Mouse (Mus musculus) fat pad, adult 2 months (tissue): ENCODE measurements around the gene Ephb6.

ENCODE experiments used
- DNase-seq: peaks from one replicate; pipeline ENCODE4 v3.0.0-alpha.2; 2011; ENCODE audit warnings: low read depth, low spot score; ENCODE audit errors: extremely low read depth

Ephb6 gene

DNA sequence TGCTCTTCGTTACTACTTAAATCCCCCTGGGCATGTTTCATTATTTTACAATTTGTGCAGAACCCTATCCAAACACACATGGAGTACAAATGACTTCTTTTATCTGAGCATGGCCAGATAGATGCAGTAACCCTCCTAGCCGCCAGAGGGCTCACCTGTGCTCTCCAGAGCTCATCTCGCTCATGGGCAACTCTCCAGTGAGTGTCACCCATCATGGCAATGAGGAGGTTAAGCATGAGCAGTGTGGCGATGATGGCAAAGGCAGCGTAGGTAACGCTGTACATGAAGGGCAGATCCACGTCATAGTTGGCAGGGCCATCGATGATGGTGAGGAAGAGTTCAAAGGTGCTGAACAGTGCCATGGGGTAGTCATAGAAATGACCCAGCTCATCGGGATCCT lies 17.4 kb downstream of the Ephb6 start:
- no peak for DNase-seq

DNA sequence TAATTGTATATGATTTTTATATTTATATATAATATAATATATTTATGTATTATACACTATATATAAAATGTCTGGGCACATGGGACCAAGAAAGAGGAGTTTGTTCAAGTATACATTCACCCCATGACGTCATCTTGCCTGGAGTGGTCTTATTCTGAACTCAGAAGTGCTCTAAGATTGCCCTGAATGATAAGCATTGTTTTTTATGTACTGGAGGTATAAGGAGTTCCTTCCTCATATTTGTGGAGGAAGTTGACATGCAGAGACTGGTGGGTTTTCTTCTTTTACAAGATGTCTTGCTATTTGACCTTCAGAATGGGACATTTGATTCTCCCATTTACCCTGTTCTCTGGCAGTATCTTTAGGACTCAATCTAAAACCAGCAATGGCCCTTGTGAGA lies 22.9 kb downstream of the Ephb6 start:
- DNase-seq = no peak

DNA sequence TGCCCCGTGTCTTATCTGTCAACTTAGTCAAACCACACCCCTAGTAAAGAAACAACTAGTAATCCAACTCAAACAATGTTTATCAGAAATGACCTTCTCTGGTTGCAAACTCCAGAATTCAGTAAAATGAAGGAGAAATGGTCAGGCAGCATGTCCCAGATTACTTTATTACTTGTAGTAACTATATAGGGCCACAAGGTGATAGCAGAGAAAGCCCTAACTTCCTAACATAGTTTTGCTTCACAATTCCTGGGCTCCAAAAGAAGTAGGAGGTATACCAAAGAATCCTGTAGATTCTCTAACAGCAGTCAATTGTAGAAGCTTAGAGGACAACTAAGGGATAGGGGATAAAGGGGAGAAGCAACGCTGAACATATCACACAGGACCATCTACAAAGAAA lies 25.5 kb downstream of the Ephb6 start:
- DNase-seq = no peak

DNA sequence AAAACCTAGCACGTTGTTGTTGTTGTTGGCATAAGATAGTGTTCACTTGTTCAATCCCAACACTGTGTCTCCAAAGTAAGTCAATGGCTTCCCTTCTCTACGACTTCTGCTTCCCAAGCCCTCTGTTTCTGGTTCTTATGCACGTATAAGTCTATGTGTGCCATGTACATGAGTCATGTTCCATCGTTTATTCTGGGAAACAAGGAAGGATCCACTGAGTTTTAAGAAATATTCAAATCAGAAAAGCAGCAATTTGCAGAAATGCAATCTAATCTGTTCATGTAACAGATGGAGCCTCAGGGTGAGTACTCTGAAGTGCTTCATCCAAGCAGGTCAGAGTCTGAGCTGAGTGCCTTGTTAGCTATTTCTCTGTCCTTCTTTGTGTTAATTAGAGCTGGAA lies 26.3 kb downstream of the Ephb6 start:
- DNase-seq = no peak

DNA sequence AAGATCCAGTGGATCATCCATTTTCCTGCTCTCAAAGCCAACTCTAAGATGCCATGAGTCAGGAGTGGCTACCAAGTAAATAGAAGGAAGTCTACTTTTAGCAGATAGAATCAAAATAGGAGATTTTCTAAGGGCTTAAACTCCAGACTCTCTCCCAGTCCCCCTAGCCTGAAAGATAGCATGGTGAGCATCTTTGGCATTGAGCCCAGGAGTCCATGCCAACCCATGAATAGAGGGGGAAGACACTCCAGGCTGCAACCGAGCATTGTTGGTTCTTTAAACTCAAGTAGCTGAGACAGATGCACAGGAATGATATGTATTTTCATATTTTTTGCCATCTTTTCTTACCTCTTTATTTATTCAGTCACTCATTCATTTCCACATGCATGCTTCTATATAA lies 29.9 kb downstream of the Ephb6 start:
- DNase-seq = no peak

DNA sequence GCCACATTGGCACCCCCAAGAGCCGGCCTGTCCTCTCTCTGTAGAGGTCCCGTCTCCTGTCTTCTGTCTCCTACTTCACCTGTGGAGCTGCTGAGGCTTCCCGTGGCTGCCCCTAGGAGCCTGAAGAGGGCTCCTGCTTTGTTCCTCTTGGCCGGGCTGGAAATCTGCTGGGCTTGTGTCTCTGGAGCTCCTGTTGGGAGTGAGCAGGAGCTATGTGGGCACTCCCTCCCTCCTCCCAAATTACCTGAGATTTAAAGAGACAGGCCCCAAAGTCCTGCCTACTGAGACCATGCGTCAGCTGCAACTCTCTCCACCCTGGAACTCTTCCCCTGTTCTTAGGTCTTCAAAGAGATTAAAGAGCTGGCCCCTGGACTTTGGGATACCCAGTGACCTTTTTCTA lies 30.9 kb downstream of the Ephb6 start, which contains the start of gene Trpv6:
Gene Trpv6, minus strand, starts transcription at position 228 of the 400 bp plus-strand sequence.
- DNase-seq = no peak

DNA sequence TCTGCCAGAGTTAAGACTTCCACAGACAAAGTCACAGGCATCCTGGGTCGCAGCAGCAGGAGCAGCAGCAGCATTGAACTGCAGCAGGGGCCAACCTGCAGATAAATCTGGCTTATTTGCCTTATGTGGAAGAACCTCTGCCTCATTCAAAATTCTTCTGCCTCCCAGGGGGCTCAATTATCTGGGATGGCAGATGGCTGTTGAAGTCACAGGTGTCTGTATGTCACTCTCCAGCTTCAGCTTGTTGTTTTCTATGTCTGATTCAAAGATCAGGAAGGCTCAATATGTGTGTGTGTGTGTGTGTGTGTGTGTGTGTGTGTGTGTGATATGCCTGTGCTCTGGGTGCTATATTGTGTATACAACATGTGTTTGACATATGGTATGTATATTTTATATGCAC lies 32.1 kb downstream of the Ephb6 start:
- DNase-seq = no peak

DNA sequence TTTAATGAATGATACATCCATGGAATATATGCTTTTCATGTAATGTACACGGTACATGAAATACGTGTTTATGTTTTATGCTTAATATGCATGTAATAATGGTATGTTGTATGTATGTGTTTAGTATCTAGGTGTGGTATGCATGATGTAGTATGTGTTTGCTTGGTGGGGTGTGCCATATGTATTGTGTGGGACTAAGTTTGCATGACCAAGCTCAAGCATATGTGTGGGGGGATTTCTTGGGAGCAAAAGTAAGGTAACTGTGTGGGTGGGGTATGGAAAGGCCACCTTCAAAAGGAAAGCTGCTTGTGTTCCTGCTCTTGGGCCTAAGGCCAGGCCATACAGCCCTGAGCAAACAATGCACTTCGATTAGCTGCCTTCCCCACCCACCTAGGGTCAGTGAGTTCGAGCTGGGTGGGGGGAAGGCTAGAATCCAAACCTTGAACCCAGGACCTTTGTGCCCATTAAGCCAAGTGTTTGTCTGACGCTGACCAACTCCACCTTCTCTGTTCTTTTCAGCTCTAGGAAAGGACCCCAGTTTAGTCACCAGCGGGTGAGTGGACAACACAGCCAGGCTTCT lies 32.7 kb downstream of the Ephb6 start:
- DNase-seq = no peak

DNA sequence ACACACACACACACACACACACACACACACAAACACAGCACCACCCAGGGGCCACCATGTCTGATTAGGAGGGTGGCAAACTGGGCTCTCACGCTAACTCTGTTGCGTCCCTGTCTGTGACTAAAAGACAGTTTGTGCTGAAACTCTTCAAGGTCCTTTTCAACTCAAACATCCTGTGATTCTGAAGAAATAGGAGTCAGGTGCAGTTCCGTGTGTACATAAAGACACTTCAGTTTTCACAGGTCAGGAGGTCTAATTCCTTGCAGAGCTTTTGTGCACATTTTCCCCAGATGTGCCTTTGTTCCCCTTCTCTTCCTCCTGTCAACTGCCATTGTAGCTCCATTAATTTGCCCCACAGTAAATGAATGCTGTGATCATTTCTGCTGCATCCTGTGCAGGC lies 35.2 kb downstream of the Ephb6 start:
- no peak for DNase-seq

DNA sequence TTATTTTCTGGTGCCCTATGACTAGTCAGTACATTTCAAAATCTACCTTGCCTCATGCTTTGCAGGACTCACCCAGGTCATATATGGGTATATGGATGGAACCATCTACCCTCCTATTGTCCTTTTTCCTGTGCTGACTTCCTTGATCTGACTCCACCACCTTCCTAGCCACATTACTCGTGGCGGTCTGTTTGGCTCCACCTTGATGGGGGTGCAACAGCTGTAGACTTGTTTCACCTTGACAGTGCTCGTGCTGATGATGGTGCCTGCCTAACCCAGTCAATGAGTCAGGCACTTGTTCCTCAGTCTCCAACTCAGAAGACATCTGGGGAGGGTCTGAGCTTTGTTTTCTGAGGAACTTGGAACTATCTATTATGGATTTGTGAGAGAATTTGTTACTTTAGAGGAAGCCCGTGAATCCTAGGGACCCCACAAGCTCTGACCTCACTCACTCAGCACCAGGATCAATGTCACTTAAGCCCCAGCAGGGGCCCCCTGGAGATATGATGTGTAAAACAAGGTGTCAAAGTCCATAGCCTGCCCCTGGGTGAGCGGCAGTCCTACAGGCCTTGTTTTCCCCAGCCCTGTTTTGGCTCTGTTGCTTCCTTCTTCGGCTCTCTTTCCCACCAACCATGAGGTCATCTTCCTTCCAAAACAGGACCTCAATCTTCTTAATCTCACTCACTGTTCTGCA lies 36.0 kb downstream of the Ephb6 start:
- no peak for DNase-seq

DNA sequence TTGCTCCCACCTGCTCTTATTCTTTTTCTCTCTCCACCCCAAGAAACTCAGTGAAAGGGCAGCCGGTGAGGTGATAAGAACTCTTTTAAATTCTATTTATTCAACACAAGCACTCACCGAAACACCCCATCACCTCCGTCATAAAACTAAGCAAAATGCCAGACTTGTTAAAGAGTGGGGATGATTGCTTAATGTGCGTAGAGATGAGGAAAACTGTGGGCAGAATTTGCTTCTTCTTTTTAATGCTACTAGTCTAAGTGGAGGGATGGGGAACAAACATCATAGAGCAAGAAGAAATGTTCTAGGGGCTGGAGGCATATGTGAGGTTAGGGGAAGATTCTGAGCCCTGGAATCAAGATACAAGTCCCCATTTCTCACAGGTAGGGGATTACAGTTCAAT lies 37.5 kb downstream of the Ephb6 start:
- DNase-seq = no peak

DNA sequence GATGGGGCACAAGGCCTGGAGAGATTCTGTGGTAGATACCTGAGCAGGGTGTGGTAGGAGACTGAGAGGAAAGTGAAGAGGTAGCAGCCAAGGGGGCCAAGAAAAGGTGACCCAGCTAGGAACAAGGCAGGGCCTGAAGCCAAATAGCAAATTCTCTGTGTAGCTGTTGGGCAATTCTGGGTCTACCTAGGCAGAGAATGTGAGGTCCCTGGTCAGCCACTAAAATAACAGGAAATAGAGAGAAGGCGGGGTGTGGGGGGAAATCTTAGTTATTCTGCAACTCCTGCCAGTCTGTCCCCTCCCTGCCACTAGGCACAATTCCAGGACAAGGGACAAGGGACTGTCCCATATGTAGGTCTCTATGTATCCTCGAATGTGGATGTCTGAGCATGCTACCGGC lies 37.9 kb downstream of the Ephb6 start:
- no peak for DNase-seq

DNA sequence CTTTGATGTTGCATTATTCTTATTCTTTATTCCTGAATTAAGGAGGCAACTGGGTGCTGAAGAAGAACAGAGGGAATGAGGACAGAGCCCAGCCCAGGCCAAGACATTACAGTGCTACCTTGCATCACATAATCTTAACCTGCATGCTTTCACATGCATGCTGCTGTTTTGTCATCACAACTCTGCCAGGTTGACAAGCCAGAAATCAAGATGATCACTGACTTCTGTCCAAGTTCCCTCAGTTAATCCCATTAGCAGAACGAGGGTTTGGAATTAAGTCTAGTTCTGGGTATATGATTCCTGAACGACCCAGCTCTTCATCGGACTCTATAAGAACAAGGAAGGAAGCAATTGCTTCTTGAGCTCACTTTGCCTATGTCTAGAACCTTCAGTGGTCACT lies 40.9 kb downstream of the Ephb6 start:
- DNase-seq = peak; percentile 63

DNA sequence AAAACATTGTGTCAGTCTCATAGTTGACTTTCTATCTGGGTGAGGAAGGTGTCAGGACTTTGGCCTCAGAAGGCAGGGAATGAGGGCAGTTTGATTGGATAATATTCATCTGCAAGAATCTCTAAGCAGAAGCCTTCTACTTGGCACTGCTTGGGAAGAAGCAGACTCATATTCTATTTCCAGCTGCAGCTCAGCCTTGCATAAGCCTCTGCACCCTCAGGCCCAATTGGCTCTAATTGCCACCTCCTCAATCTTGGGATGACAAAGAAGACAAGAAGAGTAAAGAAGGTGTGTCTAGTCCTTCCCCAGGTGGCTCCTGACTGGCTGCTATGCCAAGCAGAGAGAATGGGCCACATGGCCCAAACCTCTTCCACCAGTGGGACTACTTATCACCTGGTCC lies 41.4 kb downstream of the Ephb6 start:
- DNase-seq = peak; percentile 79

DNA sequence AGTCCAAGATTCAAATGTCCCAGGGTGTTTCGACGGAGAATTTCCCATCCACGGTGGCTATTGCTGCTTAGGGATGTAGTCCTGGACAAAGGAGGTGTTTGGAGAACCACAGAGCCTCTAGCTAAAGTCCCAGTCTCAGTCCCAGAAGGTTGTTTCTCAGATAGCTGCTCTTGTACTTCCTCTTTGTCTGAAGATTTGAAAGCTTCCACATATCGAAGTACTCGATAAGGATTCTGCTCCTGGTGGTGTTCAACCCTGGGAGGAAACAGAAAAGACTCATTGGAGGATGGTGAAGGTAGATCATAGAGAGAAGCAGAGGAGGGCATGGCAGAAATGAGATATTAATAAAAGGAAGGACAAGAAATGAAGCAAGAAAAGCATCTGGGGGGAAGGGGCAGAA lies 47.9 kb downstream of the Ephb6 start:
- DNase-seq = no peak

DNA sequence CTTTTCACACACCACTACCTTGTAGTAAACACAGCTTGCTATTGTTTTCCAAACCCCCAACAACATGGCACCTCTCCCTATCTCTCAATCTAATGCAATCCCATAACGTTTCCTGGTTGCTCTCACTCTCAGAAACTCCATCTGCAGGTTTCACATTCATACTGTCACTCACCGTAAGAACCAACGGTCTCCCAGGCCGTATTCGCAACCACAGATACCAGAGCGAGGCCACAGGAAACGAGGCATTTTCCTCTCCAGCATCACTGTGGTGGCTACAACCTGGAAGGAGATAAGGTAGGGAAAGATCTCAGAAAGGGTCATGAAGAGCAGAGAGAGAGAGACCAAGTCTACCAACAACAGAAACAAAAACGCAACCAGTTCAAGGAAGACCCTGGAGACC lies 49.4 kb downstream of the Ephb6 start:
- no peak for DNase-seq

DNA sequence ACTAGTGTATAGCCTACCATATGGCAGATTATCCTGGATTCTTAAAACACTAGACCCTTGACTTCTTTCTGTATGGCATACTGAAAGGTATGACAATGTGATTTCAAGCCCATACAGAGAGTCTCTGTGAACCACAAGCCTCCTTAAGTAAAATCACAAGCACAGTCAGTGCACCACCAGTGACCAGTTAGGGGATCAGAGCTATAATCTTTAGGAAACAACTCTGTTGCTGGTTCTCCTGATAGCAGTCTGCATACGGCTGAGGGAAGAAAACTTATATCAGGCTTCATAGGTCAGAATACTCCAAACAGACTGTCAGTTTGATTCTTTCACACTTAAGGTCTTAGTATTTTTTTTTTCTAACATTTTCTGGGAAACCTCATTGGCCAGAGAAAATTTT lies 53.2 kb downstream of the Ephb6 start:
- DNase-seq = no peak

DNA sequence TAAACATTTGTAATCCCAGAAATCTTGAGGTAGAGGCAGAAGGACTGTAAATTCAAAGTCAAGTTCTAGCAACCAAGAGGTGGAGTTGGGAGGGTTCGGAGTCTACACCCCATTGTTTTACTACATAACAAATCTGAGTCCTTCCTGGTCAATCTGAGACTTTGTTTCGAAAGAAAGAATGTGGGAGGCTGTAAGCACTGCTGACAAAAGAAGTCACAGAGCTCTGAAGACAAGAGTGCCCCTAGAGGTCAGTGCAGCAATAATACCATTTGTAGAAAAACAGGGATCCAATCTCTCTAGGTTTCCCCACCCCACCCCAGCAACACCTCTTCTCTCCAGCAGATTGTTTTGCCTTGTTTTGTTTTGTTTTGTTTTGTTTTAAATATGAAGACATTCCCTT lies 57.0 kb downstream of the Ephb6 start:
- DNase-seq = no peak
